Mouse (Mus musculus) forebrain, embryonic 14.5 days (tissue): ENCODE measurements around the gene Aff1. TPM values are rescaled to one million over a fixed set of nuclear protein-coding genes. Genes with fewer than 3 reads are reported as not detected.

Experiments
- ATAC-seq: fragments of 200-750 bp; cut with Nextera tagmentation; 2 replicates; pipeline ENCODE4 v1.8.0; 2017; ENCODE audit warnings: mild to moderate bottlenecking, moderate library complexity
- DNase-seq: peaks from one replicate; pipeline ENCODE4 v3.0.0-alpha.2; 2015; ENCODE audit warnings: low spot score
- H3K27ac ChIP-seq: fragments of 300-500 bp; sonication (generic); 2 replicates; pipeline ENCODE4 v1.5.1; 2014; ENCODE audit warnings: low read depth, mild to moderate bottlenecking, control low read depth, low read length, moderate library complexity
- H3K27me3 ChIP-seq: fragments of 300-500 bp; sonication (generic); replicated peaks from 2 replicates; pipeline ENCODE4 v1.6.1; 2014; ENCODE audit warnings: low read length, control low read depth, mixed read lengths; ENCODE audit not compliant: control insufficient read depth, insufficient read depth
- H3K36me3 ChIP-seq: fragments of 300-500 bp; sonication (generic); 2 replicates; pipeline ENCODE4 v1.6.1; 2014; ENCODE audit warnings: low read length, control low read depth; ENCODE audit not compliant: control insufficient read depth, insufficient read depth
- H3K4me1 ChIP-seq: fragments of 300-500 bp; sonication (generic); 2 replicates; pipeline ENCODE4 v1.6.1; 2014; ENCODE audit warnings: antibody characterized with exemption, low read length, control low read depth; ENCODE audit not compliant: control insufficient read depth, insufficient read depth
- H3K4me2 ChIP-seq: fragments of 300-500 bp; sonication (generic); 2 replicates; pipeline ENCODE4 v1.6.1; 2014; ENCODE audit warnings: mild to moderate bottlenecking, control low read depth, low read length
- H3K4me3 ChIP-seq: fragments of 300-500 bp; sonication (generic); 2 replicates; pipeline ENCODE4 v1.5.1; 2014; ENCODE audit warnings: low read depth, low read length, control low read depth
- H3K9ac ChIP-seq: fragments of 300-500 bp; sonication (generic); 2 replicates; pipeline ENCODE4 v1.6.1; 2014; ENCODE audit warnings: mild to moderate bottlenecking, low read length, control low read depth, moderate library complexity
- H3K9me3 ChIP-seq: fragments of 300-500 bp; sonication (generic); replicated peaks from 2 replicates; pipeline ENCODE4 v1.6.1; 2016; ENCODE audit warnings: low read length, control low read depth, mixed read lengths; ENCODE audit not compliant: control insufficient read depth
- WGBS: fragments of 180-500 bp; shearing (Covaris S2); extraction: QIAGEN DNeasy Blood & Tissue Kit; methylation state at CpG from one replicate; pipeline ENCODE4 v1.1.7; 2014; 5-methylcytosine and 5-hydroxymethylcytosine counted together
- polyA plus RNA-seq: library from polyadenylated mRNA; unstranded; fragments of >200 nt; fragmentation: Nextera tagmentation; extraction: Ambion mirVana; gene quantifications from 2 replicates; pipeline ENCODE4 v1.2.1, GENCODE M21; 2014

Aff1 gene
- polyA plus RNA-seq, 1 experiment from 2014 or later, result 1.5 TPM

- Histone ChIP-seq H3K9me3 (no peaks in the 10 kb centered on the region), H3K4me3 (peak overlapping the region; percentile 72), H3K27me3 (no peaks in the 10 kb centered on the region), H3K9ac (peak overlapping the region; percentile 78), H3K27ac (peak overlapping the region; percentile 77), H3K36me3 (no peaks in the 10 kb centered on the region), H3K4me2 (peak overlapping the region; percentile 69), H3K4me1 (peaks cover 2% of the 10 kb centered on the region; the same call in 1 of the 2 replicates)
- ATAC-seq (peak; percentile 1; the same call in 1 of the 2 replicates), DNase-seq (peak; percentile 54)
- 4% methylated on average over 30 of the region's 42 CpGs for WGBS
Measured at GRCm38 (mm10) chr5:103754330-103755134, 62.4 kb downstream of the Aff1 start.

DNA sequence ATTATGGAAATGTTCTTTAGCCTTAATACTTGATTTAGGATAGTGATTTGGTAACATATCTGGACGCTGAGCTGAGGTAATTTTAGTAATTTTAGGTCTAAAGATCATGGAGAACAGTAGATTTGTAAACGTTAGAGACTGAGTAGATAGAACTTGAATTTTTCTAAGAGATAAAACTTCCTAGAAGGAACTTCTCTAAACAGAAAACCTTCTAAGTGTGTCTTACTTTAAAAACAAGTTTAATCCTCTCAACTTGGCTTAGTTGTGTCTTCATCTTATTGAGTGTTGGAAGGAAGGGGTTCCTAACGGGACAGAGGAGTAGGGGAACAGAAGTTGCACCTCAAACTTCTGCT is 62.9 kb downstream of the Aff1 start:
- 56% methylated on average over 3 of the region's 3 CpGs for WGBS
- Histone ChIP-seq H3K36me3 (no peaks in the 10 kb centered on the region), H3K9me3 (no peaks in the 10 kb centered on the region), H3K4me2 (peak overlapping the region; percentile 69), H3K4me3 (peak overlapping the region; percentile 72), H3K4me1 (peaks cover 4% of the 10 kb centered on the region), H3K27ac (no peak overlapping the region), H3K27me3 (no peaks in the 10 kb centered on the region), H3K9ac (0 out of 2 replicates have a peak overlapping the region, but pooled peaks have one; percentile 78)
- DNase-seq (no peak), ATAC-seq (no peak)

DNA sequence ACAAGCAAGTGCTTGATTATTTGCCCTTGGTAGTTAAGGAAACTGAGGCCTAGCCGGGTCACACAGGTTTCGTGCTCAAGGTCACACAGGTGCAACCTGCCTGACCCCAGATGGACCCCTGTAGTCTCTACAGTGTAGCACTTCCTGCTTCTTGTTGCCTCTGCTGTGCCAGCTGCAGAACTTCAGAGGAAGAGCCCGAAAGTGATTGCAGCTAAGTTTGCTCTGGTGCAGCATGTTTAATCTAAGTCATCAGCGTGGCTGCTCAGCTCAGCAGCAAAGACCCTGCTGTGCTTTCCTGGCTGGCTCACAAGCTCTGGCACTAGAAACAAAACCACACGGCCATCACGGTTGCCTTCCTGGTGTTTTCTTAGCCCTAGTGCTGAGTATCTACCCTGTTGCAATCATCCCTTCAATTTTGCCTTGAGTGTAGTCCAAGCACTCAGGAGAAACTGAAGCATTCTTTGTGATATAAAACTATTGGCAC is 64.1 kb downstream of the Aff1 start:
- no peak overlapping the region for H3K27ac ChIP-seq
- no peak overlapping the region for H3K4me3 ChIP-seq
- no peaks in the 10 kb centered on the region for H3K36me3 ChIP-seq
- no peaks in the 10 kb centered on the region for H3K27me3 ChIP-seq
- peaks cover 10% of the 10 kb centered on the region for H3K4me1 ChIP-seq
- ATAC-seq, result no peak
- no peak for DNase-seq
- no peak overlapping the region for H3K9ac ChIP-seq
- no peak overlapping the region for H3K4me2 ChIP-seq
- WGBS, result 63% methylated on average over 6 of the region's 6 CpGs
- H3K9me3 ChIP-seq, result no peaks in the 10 kb centered on the region

- Histone ChIP-seq H3K4me1 (peaks cover 10% of the 10 kb centered on the region), H3K4me3 (no peak overlapping the region), H3K36me3 (no peaks in the 10 kb centered on the region), H3K9me3 (no peaks in the 10 kb centered on the region), H3K9ac (no peak overlapping the region), H3K27me3 (no peaks in the 10 kb centered on the region), H3K4me2 (no peak overlapping the region), H3K27ac (no peak overlapping the region)
- WGBS, result 81% methylated on average over 4 of the region's 4 CpGs
- ATAC-seq (no peak), DNase-seq (no peak)
Measured at GRCm38 (mm10) chr5:103758491-103758890, 66.3 kb downstream of the Aff1 start.

GRCm38 (mm10) chr5:103759489-103760424 is 67.6 kb downstream of the Aff1 start:
- peak overlapping the region; percentile 4; the same call in 1 of the 2 replicates for H3K9ac ChIP-seq
- no peaks in the 10 kb centered on the region for H3K27me3 ChIP-seq
- no peak for DNase-seq
- 49% methylated on average over 14 of the region's 14 CpGs for WGBS
- H3K4me3 ChIP-seq, result peak overlapping the region; percentile 20
- peak overlapping the region; percentile 59 for H3K4me2 ChIP-seq
- ATAC-seq, result peak; percentile 32
- no peaks in the 10 kb centered on the region for H3K36me3 ChIP-seq
- H3K4me1 ChIP-seq, result peaks cover 10% of the 10 kb centered on the region
- no peaks in the 10 kb centered on the region for H3K9me3 ChIP-seq
- H3K27ac ChIP-seq, result no peak overlapping the region

- H3K4me2 ChIP-seq, result peak overlapping the region; percentile 59
- peak overlapping the region; percentile 20 for H3K4me3 ChIP-seq
- peaks cover 10% of the 10 kb centered on the region for H3K4me1 ChIP-seq
- no peaks in the 10 kb centered on the region for H3K27me3 ChIP-seq
- ATAC-seq (peak; percentile 76), DNase-seq (peak; percentile 69)
- peak overlapping the region; percentile 4; the same call in 1 of the 2 replicates for H3K9ac ChIP-seq
- H3K27ac ChIP-seq, result no peak overlapping the region
- 2% methylated on average over 20 of the region's 20 CpGs for WGBS
- no peaks in the 10 kb centered on the region for H3K9me3 ChIP-seq
- H3K36me3 ChIP-seq, result no peaks in the 10 kb centered on the region
Measured at GRCm38 (mm10) chr5:103760425-103761131, 68.4 kb downstream of the Aff1 start.

- Histone ChIP-seq H3K4me1 (peaks cover 10% of the 10 kb centered on the region), H3K4me2 (no peak overlapping the region), H3K4me3 (no peak overlapping the region), H3K36me3 (no peaks in the 10 kb centered on the region), H3K9me3 (no peaks in the 10 kb centered on the region), H3K9ac (no peak overlapping the region), H3K27me3 (no peaks in the 10 kb centered on the region), H3K27ac (no peak overlapping the region)
- DNase-seq, result no peak
- no peak for ATAC-seq
- WGBS, result 85% methylated on average over 7 of the region's 7 CpGs
Measured at GRCm38 (mm10) chr5:103761754-103762153, 69.6 kb downstream of the Aff1 start.

DNA sequence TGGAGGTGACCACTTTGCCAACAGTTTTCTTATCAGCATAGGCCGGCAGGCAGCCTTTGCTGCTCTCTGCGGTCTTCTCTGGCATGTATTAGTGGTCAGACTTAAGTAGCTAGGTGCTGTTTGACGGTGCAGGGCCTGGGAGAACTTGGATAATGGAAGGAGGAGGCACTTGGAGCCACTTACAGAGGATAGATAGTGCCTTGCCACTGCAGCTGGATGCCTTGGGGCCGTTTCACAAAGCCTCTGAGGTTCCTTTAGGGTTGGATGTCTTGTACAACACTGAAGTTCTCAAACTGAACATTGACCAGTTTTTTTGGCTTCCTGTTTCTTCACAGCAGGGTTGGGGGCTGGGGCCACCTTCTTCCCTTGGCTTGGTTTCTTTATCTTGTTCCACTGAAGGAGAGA is 70.7 kb downstream of the Aff1 start:
- Histone ChIP-seq H3K9ac (no peak overlapping the region), H3K4me1 (peaks cover 10% of the 10 kb centered on the region), H3K27me3 (no peaks in the 10 kb centered on the region), H3K36me3 (no peaks in the 10 kb centered on the region), H3K9me3 (no peaks in the 10 kb centered on the region), H3K4me3 (no peak overlapping the region), H3K4me2 (no peak overlapping the region), H3K27ac (no peak overlapping the region)
- ATAC-seq (no peak), DNase-seq (no peak)
- WGBS, result 83% methylated on average over 4 of the region's 4 CpGs
